Mouse (Mus musculus): ENCODE measurements around the gene Qsox1. TPM values are rescaled to one million over a fixed set of nuclear protein-coding genes. Genes with fewer than 3 reads are reported as not detected.

Gene Qsox1
- polyA plus RNA-seq, 1 experiment from 2014 or later: 13.1 TPM

DNA sequence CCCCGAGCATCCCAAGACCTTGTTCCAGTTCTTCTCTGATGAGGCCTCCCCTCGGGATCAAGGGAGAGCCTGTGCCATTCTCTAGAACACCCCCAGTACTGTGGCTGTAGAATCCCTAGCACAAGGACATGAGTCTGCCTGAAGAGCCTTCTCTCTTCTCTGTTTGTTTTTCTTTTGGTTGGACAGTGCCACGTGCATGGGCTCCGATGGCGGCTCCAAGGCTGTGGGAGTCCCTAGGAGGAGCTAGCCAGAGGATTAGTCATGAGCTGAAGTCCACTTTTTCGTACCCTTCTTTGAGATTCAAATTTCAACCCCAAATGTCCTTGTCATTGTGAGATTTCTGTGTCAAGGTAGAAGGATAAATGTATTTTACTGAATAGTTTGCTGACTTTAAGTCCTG, 18.2 kb upstream of the Qsox1 start:
- Histone ChIP-seq H3K27me3 (replicated peaks; ENCODE audit: control insufficient read depth, insufficient read depth, low read length) (no peaks in the 10 kb centered on the region), H3K9ac (ENCODE audit: low read depth, low read length) (no peak overlapping the region), H3K4me3 (ENCODE audit: low read depth, low read length) (no peak overlapping the region), H3K27ac (replicated peaks; ENCODE audit: low read depth, low read length) (no peak overlapping the region), H3K9me3 (ENCODE audit: control insufficient read depth, low read length) (no peaks in the 10 kb centered on the region), H3K4me1 (ENCODE audit: control insufficient read depth, insufficient read depth, low read length) (no peaks in the 10 kb centered on the region), H3K36me3 (ENCODE audit: control insufficient read depth, insufficient read depth, low read length) (no peaks in the 10 kb centered on the region), H3K4me2 (ENCODE audit: low read depth, low read length) (no peak overlapping the region)
- DNase-seq (ENCODE audit: low spot score) (no peak), ATAC-seq (ENCODE audit: low read depth) (no peak)
- 60% methylated on average over 6 of the region's 6 CpGs for WGBS

DNA sequence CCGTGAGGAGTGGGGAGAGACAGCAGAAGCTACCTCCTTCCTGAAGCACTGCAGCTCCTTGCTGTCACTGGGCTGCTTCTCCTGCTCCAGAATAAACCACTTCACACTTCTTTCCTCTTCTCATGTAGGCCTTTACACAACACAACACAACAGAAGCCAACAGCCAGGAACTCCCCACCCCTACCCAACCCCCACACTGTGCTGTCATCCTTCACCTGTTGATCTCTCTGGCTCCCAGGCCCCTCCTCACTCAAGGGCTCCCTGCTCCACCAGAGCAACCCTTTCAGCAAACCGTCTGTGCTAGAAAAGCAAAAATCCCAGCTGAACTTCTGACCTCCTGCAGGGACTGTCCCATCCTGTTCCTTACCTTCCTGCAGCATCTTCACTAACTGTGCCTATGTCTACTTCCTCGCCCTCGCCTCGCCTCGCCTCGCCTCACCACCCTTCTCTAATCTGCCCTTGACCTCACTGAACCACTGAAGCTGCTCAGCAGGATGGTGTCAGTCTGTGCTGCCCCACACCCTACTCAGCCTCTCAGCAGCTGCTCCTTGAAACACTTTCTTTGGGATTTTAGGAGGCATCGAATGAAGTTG, 15.1 kb upstream of the Qsox1 start:
- Histone ChIP-seq H3K27ac (replicated peaks; ENCODE audit: low read depth, low read length) (no peak overlapping the region), H3K4me2 (ENCODE audit: low read depth, low read length) (no peak overlapping the region), H3K27me3 (replicated peaks; ENCODE audit: control insufficient read depth, insufficient read depth, low read length) (no peaks in the 10 kb centered on the region), H3K4me3 (ENCODE audit: low read depth, low read length) (no peak overlapping the region), H3K4me1 (ENCODE audit: control insufficient read depth, insufficient read depth, low read length) (no peaks in the 10 kb centered on the region), H3K36me3 (ENCODE audit: control insufficient read depth, insufficient read depth, low read length) (no peaks in the 10 kb centered on the region), H3K9ac (ENCODE audit: low read depth, low read length) (no peak overlapping the region), H3K9me3 (ENCODE audit: control insufficient read depth, low read length) (no peaks in the 10 kb centered on the region)
- DNase-seq (ENCODE audit: low spot score): no peak
- ATAC-seq (ENCODE audit: low read depth): no peak
- 54% methylated on average over 8 of the region's 8 CpGs for WGBS

DNA sequence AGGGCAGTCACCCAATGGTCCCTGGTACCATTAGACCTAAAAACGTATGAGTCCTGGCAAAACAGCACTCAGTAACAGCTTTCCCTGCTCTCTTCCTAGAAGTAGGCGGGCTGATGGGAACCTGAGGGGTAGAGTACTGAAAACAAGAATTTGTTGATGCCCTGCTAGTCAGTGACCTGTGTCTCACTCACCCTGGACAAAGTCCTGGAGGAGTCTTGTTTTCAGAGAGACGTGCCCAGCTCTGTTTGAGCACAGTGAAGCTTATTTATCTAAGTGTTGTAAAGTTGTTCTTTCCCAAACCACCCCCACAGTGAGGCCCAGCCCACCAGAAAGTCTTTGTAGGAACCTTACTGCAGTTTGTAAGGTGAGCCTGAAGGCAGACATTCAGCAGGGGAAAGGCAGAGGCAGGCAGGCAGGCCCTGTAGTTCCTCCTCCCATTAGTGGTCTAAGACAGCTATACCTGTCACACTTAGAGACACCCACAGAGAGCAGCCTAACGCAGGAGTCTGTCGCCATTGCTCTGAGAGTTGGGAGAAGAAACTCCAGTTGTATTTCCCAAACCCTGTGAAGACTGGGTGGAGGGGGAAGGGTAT, 14.2 kb upstream of the Qsox1 start:
- Histone ChIP-seq H3K4me2 (ENCODE audit: low read depth, low read length) (no peak overlapping the region), H3K27me3 (replicated peaks; ENCODE audit: control insufficient read depth, insufficient read depth, low read length) (no peaks in the 10 kb centered on the region), H3K27ac (replicated peaks; ENCODE audit: low read depth, low read length) (no peak overlapping the region), H3K4me3 (ENCODE audit: low read depth, low read length) (no peak overlapping the region), H3K4me1 (ENCODE audit: control insufficient read depth, insufficient read depth, low read length) (no peaks in the 10 kb centered on the region), H3K9ac (ENCODE audit: low read depth, low read length) (no peak overlapping the region), H3K36me3 (ENCODE audit: control insufficient read depth, insufficient read depth, low read length) (no peaks in the 10 kb centered on the region), H3K9me3 (ENCODE audit: control insufficient read depth, low read length) (no peaks in the 10 kb centered on the region; the same call in 1 of the 2 replicates)
- ATAC-seq (ENCODE audit: low read depth) (no peak), DNase-seq (ENCODE audit: low spot score) (no peak)
- 41% methylated on average over 5 of the region's 5 CpGs for WGBS

DNA sequence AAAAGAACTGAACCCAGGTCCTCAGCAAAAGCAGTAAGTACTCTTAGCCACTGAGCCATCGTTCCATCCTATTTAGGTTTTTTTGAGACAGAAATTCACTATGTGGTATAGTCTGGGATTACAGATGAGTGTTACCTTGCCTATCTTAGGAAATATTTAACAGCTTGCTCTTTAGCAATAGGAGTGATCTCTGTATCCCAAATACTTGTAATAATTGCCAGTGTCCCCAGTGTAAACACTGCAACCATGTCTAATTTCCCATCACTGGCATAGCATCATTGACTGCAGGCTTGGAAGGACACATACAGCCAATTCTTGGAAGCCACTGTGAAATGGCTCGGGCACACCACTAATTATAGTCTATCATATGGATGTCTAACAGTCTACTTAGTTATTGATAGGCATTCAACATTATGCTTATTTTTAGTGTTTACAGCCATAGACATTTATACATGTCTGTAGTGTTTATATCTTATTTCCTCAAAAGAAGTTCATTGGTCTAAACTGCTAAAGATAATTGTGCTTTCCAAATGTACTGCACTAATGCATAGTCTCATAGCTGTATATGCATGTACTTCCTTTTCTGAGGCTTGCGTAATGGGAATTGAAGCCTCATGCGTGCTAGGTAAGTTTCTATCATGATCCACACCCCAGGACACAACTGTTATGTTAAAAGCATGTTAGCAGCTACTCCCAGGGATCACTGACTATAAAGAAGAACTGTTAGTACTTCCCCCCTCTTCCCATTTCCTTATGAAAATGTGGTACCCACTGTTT, 13.4 kb upstream of the Qsox1 start:
- H3K9ac ChIP-seq (ENCODE audit: low read depth, low read length): no peak overlapping the region
- H3K4me2 ChIP-seq (ENCODE audit: low read depth, low read length): no peak overlapping the region
- DNase-seq (ENCODE audit: low spot score) (no peak), ATAC-seq (ENCODE audit: low read depth) (no peak)
- H3K27me3 ChIP-seq (replicated peaks; ENCODE audit: control insufficient read depth, insufficient read depth, low read length): no peaks in the 10 kb centered on the region
- no peaks in the 10 kb centered on the region for H3K36me3 ChIP-seq (ENCODE audit: control insufficient read depth, insufficient read depth, low read length)
- H3K4me1 ChIP-seq (ENCODE audit: control insufficient read depth, insufficient read depth, low read length): no peaks in the 10 kb centered on the region
- H3K4me3 ChIP-seq (ENCODE audit: low read depth, low read length): no peak overlapping the region
- no peaks in the 10 kb centered on the region; the same call in 1 of the 2 replicates for H3K9me3 ChIP-seq (ENCODE audit: control insufficient read depth, low read length)
- WGBS: 85% methylated on average over 4 of the region's 4 CpGs
- H3K27ac ChIP-seq (replicated peaks; ENCODE audit: low read depth, low read length): no peak overlapping the region

DNA sequence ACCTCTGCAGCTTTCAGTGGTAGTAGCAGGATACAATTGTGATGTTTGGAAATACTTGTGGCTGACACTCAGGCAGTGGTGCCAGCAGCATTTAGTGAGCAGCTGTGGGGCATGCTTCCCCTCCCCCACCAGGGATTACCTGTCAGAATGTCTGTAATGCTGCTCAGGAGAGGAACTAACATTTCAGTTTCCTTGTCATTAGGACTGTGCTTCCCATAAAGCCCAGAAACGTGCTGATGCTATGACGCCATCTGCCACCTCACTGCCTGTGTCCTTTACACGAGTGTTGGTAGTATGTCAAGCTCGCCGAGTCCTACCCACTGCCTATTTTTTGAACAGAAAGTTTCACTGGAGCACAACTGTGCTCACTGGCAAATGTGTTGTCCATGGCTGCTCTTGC, 8.0 kb upstream of the Qsox1 start:
- Histone ChIP-seq H3K27ac (replicated peaks; ENCODE audit: low read depth, low read length) (no peak overlapping the region), H3K4me1 (ENCODE audit: control insufficient read depth, insufficient read depth, low read length) (no peaks in the 10 kb centered on the region), H3K4me2 (ENCODE audit: low read depth, low read length) (no peak overlapping the region), H3K36me3 (ENCODE audit: control insufficient read depth, insufficient read depth, low read length) (no peaks in the 10 kb centered on the region), H3K4me3 (ENCODE audit: low read depth, low read length) (no peak overlapping the region), H3K9ac (ENCODE audit: low read depth, low read length) (no peak overlapping the region), H3K9me3 (ENCODE audit: control insufficient read depth, low read length) (no peaks in the 10 kb centered on the region; the same call in 1 of the 2 replicates), H3K27me3 (replicated peaks; ENCODE audit: control insufficient read depth, insufficient read depth, low read length) (no peaks in the 10 kb centered on the region)
- DNase-seq (ENCODE audit: low spot score): no peak
- 81% methylated on average over 5 of the region's 5 CpGs for WGBS
- ATAC-seq (ENCODE audit: low read depth): no peak

DNA sequence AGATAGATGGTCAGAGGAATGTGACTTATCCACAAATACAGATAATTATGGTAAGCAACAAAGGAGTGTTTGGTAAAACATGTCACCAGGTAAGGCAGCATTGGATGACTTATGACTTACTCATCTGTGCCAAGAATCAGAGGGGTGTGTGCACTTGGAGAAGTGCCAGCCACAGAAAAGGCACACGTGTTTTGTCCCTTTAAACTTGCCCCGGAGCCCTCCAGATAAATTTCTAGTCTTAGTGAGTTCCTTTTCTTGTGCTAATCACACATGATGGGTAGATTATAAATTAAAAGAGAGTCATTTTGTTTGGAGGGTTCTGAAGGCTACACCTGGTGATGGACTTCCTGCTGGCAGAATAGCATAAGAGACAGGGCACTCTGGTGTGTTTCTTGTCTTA, 3.5 kb upstream of the Qsox1 start:
- no peak for ATAC-seq (ENCODE audit: low read depth)
- Histone ChIP-seq H3K27ac (replicated peaks; ENCODE audit: low read depth, low read length) (no peak overlapping the region), H3K36me3 (ENCODE audit: control insufficient read depth, insufficient read depth, low read length) (no peaks in the 10 kb centered on the region), H3K27me3 (replicated peaks; ENCODE audit: control insufficient read depth, insufficient read depth, low read length) (no peaks in the 10 kb centered on the region), H3K4me2 (ENCODE audit: low read depth, low read length) (no peak overlapping the region), H3K9me3 (ENCODE audit: control insufficient read depth, low read length) (no peaks in the 10 kb centered on the region), H3K9ac (ENCODE audit: low read depth, low read length) (no peak overlapping the region), H3K4me3 (ENCODE audit: low read depth, low read length) (no peak overlapping the region), H3K4me1 (ENCODE audit: control insufficient read depth, insufficient read depth, low read length) (peaks cover 13% of the 10 kb centered on the region)
- DNase-seq (ENCODE audit: low spot score): no peak
- 41% methylated on average over 2 of the region's 2 CpGs for WGBS

DNA sequence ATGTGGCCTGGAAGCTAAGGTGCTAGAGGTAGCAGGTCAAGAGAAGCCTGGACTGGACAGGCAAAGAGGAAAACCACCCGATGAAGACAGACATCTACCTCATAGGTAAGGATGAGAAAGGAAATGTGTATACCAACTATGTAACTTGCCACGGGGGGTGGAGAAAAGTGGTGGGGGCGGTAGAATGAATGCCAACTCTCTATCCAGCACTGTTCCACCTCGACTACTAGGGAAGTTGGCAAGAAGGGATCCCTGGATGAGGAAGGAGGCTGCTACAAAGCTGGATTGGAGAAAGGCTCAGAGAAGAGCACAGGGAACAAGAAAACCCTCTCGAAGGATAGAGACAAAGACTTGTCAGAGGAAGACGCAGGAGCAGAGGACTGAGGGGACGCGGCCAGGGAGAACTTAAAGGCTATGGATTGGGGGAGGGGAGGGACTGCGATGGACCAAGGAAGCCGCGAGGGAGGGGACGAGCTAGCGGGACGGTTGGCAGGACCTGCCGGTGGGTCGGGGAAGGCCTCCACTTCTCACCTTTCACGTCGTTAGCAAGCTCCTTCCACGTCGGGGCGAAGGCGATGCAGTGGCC, 601 bp downstream of the Qsox1 start:
- ATAC-seq (ENCODE audit: low read depth): peak; percentile 16

DNA sequence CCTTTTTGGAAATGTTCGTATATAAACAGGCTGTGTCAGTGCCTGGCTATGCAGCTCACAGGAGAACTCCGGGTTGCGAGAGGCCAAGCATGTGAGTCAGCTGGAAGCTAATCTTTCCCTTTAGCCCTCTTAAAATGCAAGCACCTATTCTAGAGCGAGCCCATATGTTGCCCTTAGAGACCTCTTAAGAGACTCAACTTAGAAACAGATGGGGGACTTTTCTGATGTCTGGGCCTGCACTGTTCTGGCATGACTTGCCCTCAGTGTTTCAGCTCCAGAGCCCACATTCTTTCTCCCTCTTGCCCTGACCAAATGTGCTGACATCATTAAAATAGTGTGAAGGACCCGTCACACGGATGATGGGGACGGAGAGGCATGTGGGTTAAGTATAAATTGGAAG, 2.1 kb downstream of the Qsox1 start:
- H3K4me3 ChIP-seq (ENCODE audit: low read depth, low read length): no peak overlapping the region
- H3K27me3 ChIP-seq (replicated peaks; ENCODE audit: control insufficient read depth, insufficient read depth, low read length): no peaks in the 10 kb centered on the region
- no peak overlapping the region for H3K9ac ChIP-seq (ENCODE audit: low read depth, low read length)
- peaks cover 27% of the 10 kb centered on the region for H3K4me1 ChIP-seq (ENCODE audit: control insufficient read depth, insufficient read depth, low read length)
- no peaks in the 10 kb centered on the region for H3K9me3 ChIP-seq (ENCODE audit: control insufficient read depth, low read length)
- 44% methylated on average over 7 of the region's 7 CpGs for WGBS
- H3K4me2 ChIP-seq (ENCODE audit: low read depth, low read length): 0 out of 2 replicates have a peak overlapping the region, but pooled peaks have one; percentile 15
- H3K36me3 ChIP-seq (ENCODE audit: control insufficient read depth, insufficient read depth, low read length): no peaks in the 10 kb centered on the region
- DNase-seq (ENCODE audit: low spot score) (peak; percentile 37), ATAC-seq (ENCODE audit: low read depth) (peak; percentile 5; the same call in 1 of the 2 replicates)
- no peak overlapping the region for H3K27ac ChIP-seq (replicated peaks; ENCODE audit: low read depth, low read length)

More for the DNA sequence above, 601 bp downstream of the Qsox1 start:
- Histone ChIP-seq H3K4me1 (ENCODE audit: control insufficient read depth, insufficient read depth, low read length) (peaks cover 27% of the 10 kb centered on the region), H3K9me3 (ENCODE audit: control insufficient read depth, low read length) (no peaks in the 10 kb centered on the region), H3K4me2 (ENCODE audit: low read depth, low read length) (peak overlapping the region; percentile 81), H3K36me3 (ENCODE audit: control insufficient read depth, insufficient read depth, low read length) (no peaks in the 10 kb centered on the region), H3K27me3 (replicated peaks; ENCODE audit: control insufficient read depth, insufficient read depth, low read length) (no peaks in the 10 kb centered on the region), H3K9ac (ENCODE audit: low read depth, low read length) (peak overlapping the region; percentile 74), H3K27ac (replicated peaks; ENCODE audit: low read depth, low read length) (peak overlapping the region; percentile 70; the same call in 1 of the 2 replicates), H3K4me3 (ENCODE audit: low read depth, low read length) (peak overlapping the region; percentile 82)
- WGBS: 6% methylated on average over 15 of the region's 22 CpGs
- peak; percentile 22 for DNase-seq (ENCODE audit: low spot score)
